Mouse (Mus musculus) liver, adult 2 months (tissue): ENCODE results near the gene Nbea. TPM values are rescaled to one million over a fixed set of nuclear protein-coding genes. Genes with fewer than 3 reads are reported as not detected.

Experiments
- DNase-seq: peaks from one replicate; pipeline ENCODE4 v3.0.0-alpha.2; 2011; ENCODE audit warnings: low read depth, low spot score; ENCODE audit errors: extremely low read depth
- H3K27ac ChIP-seq: fragments of 200-500 bp; replicated peaks from 2 replicates; pipeline ENCODE4 v1.5.1; 2012; ENCODE audit warnings: low read depth, mild to moderate bottlenecking, control low read depth, inconsistent platforms, low read length; ENCODE audit not compliant: insufficient read depth
- H3K27me3 ChIP-seq: fragments of 200-500 bp; 2 replicates; pipeline ENCODE4 v1.6.1; 2012; ENCODE audit warnings: mild to moderate bottlenecking, moderate library complexity, low read length, inconsistent platforms; ENCODE audit not compliant: control insufficient read depth, insufficient read depth
- H3K36me3 ChIP-seq: fragments of 200-500 bp; 2 replicates; pipeline ENCODE4 v1.6.1; 2012; ENCODE audit warnings: low read length, inconsistent platforms; ENCODE audit not compliant: control insufficient read depth, insufficient read depth
- H3K4me1 ChIP-seq: fragments of 200-500 bp; 2 replicates; pipeline ENCODE4 v1.6.1; 2011; ENCODE audit warnings: low read length; ENCODE audit not compliant: control insufficient read depth, insufficient read depth
- H3K4me3 ChIP-seq: fragments of 200-500 bp; 2 replicates; pipeline ENCODE4 v1.5.1; 2011; ENCODE audit warnings: low read depth, mild to moderate bottlenecking, control low read depth, low read length, moderate library complexity; ENCODE audit not compliant: insufficient read depth
- H3K79me2 ChIP-seq: fragments of 200-500 bp; 2 replicates; pipeline ENCODE4 v1.6.1; 2012; ENCODE audit warnings: inconsistent platforms, mild to moderate bottlenecking, low read length, moderate library complexity; ENCODE audit not compliant: control insufficient read depth, insufficient read depth
- H3K9ac ChIP-seq: fragments of 200-500 bp; 2 replicates; pipeline ENCODE4 v1.6.1; 2012; ENCODE audit warnings: low read depth, mild to moderate bottlenecking, control low read depth, inconsistent platforms, low read length
- CTCF ChIP-seq: fragments of 200-500 bp; IDR thresholded peaks from 2 replicates; pipeline ENCODE4 v1.5.1; 2011; ENCODE audit warnings: low read depth, low read length, control low read depth
- POLR2A ChIP-seq: fragments of 200-500 bp; IDR thresholded peaks from 2 replicates; pipeline ENCODE4 v1.6.1; 2011; ENCODE audit warnings: low read length, control low read depth; ENCODE audit not compliant: insufficient read depth; ENCODE audit errors: extremely low read depth
- WGBS: fragments of 180-500 bp; shearing (Covaris S2); methylation state at CpG from one replicate; pipeline ENCODE4 v1.1.7; 2018; 5-methylcytosine and 5-hydroxymethylcytosine counted together
- polyA plus RNA-seq: library from polyadenylated mRNA; depleted of rRNA; stranded (reverse); fragments of >200 nt; gene quantifications from 2 replicates; pipeline ENCODE4 v1.2.3, GENCODE M21; 2012
- total RNA-seq: library from RNA; depleted of rRNA; stranded (reverse); fragments of >200 nt; gene quantifications from 2 replicates; pipeline ENCODE4 v1.2.3, GENCODE M21; 2014

The Nbea gene
- total and polyA plus RNA-seq, 2 experiments: 0.38 to 1.9 TPM

- TF ChIP-seq CTCF: no peak
- no peak for TF ChIP-seq POLR2A
- H3K27me3 ChIP-seq: no peaks in the 10 kb centered on the region; the same call in 1 of the 2 replicates
- H3K36me3 ChIP-seq: no peaks in the 10 kb centered on the region
- DNase-seq: no peak
- H3K4me3 ChIP-seq: no peak overlapping the region
- 88% methylated on average over 6 of the region's 6 CpGs for WGBS
- H3K9ac ChIP-seq: no peak overlapping the region
- H3K79me2 ChIP-seq: no peaks in the 10 kb centered on the region
- no peak overlapping the region for H3K27ac ChIP-seq
- H3K4me1 ChIP-seq: no peaks in the 10 kb centered on the region
These were observed 428.4 kb downstream of the Nbea start for GRCm38 (mm10) chr3:55754981-55755608.

- Histone ChIP-seq H3K27ac (no peak overlapping the region), H3K27me3 (no peaks in the 10 kb centered on the region; the same call in 1 of the 2 replicates), H3K9ac (no peak overlapping the region), H3K4me1 (no peaks in the 10 kb centered on the region), H3K36me3 (no peaks in the 10 kb centered on the region), H3K4me3 (no peak overlapping the region), H3K79me2 (no peaks in the 10 kb centered on the region)
- no peak for DNase-seq
- TF ChIP-seq CTCF (no peak), POLR2A (no peak)
- 96% methylated on average over 6 of the region's 6 CpGs for WGBS
These were observed 429.6 kb downstream of the Nbea start for GRCm38 (mm10) chr3:55753872-55754271.

GRCm38 (mm10) chr3:55752558-55752957 lies 430.9 kb downstream of the Nbea start:
- Histone ChIP-seq H3K4me3 (no peak overlapping the region), H3K27ac (no peak overlapping the region), H3K79me2 (no peaks in the 10 kb centered on the region), H3K36me3 (no peaks in the 10 kb centered on the region), H3K27me3 (no peaks in the 10 kb centered on the region; the same call in 1 of the 2 replicates), H3K4me1 (no peaks in the 10 kb centered on the region), H3K9ac (no peak overlapping the region)
- 91% methylated on average over 4 of the region's 4 CpGs for WGBS
- DNase-seq: no peak
- TF ChIP-seq POLR2A: no peak
- no peak for TF ChIP-seq CTCF

- no peak overlapping the region for H3K4me3 ChIP-seq
- no peak for DNase-seq
These were observed 432.1 kb downstream of the Nbea start for GRCm38 (mm10) chr3:55751363-55751762.

GRCm38 (mm10) chr3:55750445-55751065 lies 432.9 kb downstream of the Nbea start:
- no peak overlapping the region for H3K4me3 ChIP-seq
- no peaks in the 10 kb centered on the region for H3K4me1 ChIP-seq
- H3K27me3 ChIP-seq: no peaks in the 10 kb centered on the region; the same call in 1 of the 2 replicates
- no peak overlapping the region for H3K27ac ChIP-seq
- H3K79me2 ChIP-seq: no peaks in the 10 kb centered on the region
- H3K9ac ChIP-seq: no peak overlapping the region
- no peak for DNase-seq
- no peaks in the 10 kb centered on the region for H3K36me3 ChIP-seq
- 85% methylated on average over 11 of the region's 11 CpGs for WGBS
- no peak for TF ChIP-seq CTCF
- no peak for TF ChIP-seq POLR2A

More at GRCm38 (mm10) chr3:55751363-55751762, 432.1 kb downstream of the Nbea start:
- no peak overlapping the region for H3K9ac ChIP-seq
- H3K36me3 ChIP-seq: no peaks in the 10 kb centered on the region
- H3K27ac ChIP-seq: no peak overlapping the region
- H3K79me2 ChIP-seq: no peaks in the 10 kb centered on the region
- 90% methylated on average over 5 of the region's 5 CpGs for WGBS
- H3K27me3 ChIP-seq: no peaks in the 10 kb centered on the region; the same call in 1 of the 2 replicates
- no peaks in the 10 kb centered on the region for H3K4me1 ChIP-seq
- TF ChIP-seq POLR2A (no peak), CTCF (no peak)

GRCm38 (mm10) chr3:55743885-55744284 lies 439.6 kb downstream of the Nbea start:
- Histone ChIP-seq H3K36me3 (no peaks in the 10 kb centered on the region), H3K27ac (no peak overlapping the region), H3K9ac (no peak overlapping the region), H3K4me1 (no peaks in the 10 kb centered on the region), H3K27me3 (no peaks in the 10 kb centered on the region), H3K79me2 (no peaks in the 10 kb centered on the region), H3K4me3 (no peak overlapping the region)
- TF ChIP-seq POLR2A (no peak), CTCF (no peak)
- no peak for DNase-seq
- 83% methylated on average over 5 of the region's 5 CpGs for WGBS
